Mouse (Mus musculus): ENCODE data around the gene Angptl2.

The Angptl2 gene

GRCm38 (mm10) chr2:33272665-33273439, 57.0 kb downstream of the Angptl2 start:
- DNase-seq = no peak

- DNase-seq = no peak
Observed at GRCm38 (mm10) chr2:33274719-33275490, 59.0 kb downstream of the Angptl2 start.

- DNase-seq = no peak
Observed at GRCm38 (mm10) chr2:33279758-33280157, 63.9 kb downstream of the Angptl2 start.

DNA sequence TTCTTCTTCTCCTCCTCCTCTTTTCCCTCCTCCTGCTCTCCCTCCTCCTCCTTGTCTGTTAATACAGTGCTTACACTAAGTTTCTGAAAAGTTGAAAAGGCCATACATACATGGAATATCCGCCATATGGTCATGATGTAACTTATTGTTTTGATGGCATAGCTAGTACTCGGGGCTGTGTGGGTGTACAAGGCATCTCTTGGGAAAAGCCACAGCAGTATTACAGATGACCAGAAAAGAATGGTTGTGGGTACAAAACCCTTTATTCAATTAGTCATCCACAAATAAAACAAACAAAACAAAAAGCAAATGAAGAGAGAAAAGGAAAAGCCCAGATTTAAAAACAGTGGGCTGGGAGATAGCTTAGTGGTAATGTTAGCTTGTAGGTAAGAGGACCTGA, 64.7 kb downstream of the Angptl2 start:
- no peak for DNase-seq

GRCm38 (mm10) chr2:33281807-33282206, 65.9 kb downstream of the Angptl2 start:
- DNase-seq = no peak

- no peak for DNase-seq
Observed at GRCm38 (mm10) chr2:33282877-33283276, 67.0 kb downstream of the Angptl2 start.

DNA sequence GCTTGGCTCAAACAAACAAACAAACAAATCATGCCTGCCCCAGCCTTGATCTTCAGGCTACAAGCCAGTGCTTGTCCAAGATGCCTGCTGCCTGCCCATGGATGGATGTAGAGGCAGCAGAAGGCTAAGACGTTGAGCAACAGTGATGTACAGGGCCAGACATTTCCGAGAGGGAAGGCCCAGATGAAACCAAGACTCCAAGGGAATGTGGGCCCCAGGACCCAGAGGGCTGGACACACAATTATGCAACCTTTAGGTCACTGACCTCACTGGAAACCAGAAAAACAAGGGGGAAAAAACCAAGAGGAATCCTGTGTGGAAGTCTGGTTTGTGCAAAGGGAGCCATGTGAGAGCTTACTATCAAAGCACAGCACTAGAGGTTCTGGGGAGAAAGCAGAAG, 67.8 kb downstream of the Angptl2 start:
- no peak for DNase-seq

GRCm38 (mm10) chr2:33288837-33289236, 73.0 kb downstream of the Angptl2 start:
- no peak for DNase-seq

GRCm38 (mm10) chr2:33290491-33290890, 74.6 kb downstream of the Angptl2 start:
- no peak for DNase-seq

- DNase-seq = no peak
Observed at GRCm38 (mm10) chr2:33292057-33292456, 76.2 kb downstream of the Angptl2 start.

DNA sequence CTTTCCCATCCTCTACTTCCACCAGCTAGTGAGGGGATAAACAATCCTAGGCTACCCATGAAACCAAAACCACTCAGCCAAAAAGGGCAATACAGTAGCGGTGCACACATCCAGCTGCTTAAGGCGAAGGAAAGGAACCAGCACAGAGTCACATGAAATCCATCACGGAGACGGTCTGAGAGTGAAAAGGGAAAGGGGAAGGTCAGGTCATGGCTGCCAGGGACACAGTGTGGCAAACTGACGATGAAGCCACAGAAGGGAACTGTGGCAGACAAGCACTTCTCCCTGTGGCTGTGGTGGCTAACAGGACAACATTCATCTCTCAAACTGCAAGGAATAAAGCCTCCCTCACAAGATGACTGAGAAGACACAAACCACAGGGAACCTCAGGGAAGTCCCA, 79.2 kb downstream of the Angptl2 start:
- DNase-seq = no peak
